Mouse (Mus musculus): Measurements from ENCODE around the gene Exosc1. TPM values are rescaled to one million over a fixed set of nuclear protein-coding genes. Genes with fewer than 3 reads are reported as not detected.

Gene Exosc1
- 15.5 TPM for polyA plus RNA-seq (2014; fragmentation: Illumina TruSeq; extraction: RNeasy Lipid Tissue Mini Kit (QIAGEN cat#74804); ENCODE audit: low read depth, low replicate concordance)

GRCm38 (mm10) chr19:41933179-41934086 is at the start of gene Exosc1, which contains the start of gene Zdhhc16:
Exosc1 (minus strand) TSS chr19:41933423.
Zdhhc16 (plus strand) TSS chr19:41933480.

GRCm38 (mm10) chr19:41981595-41981927 is 48.3 kb upstream of the Exosc1 start, which contains the start of gene Ubtd1:
Ubtd1 (plus strand) TSS chr19:41981763.

GRCm38 (mm10) chr19:41980819-41981594 is 47.8 kb upstream of the Exosc1 start, which contains the start of gene Mms19:
Mms19 (minus strand) TSS chr19:41981157.

GRCm38 (mm10) chr19:41911178-41912073 is 21.8 kb downstream of the Exosc1 start, which contains the start of gene Pgam1:
Pgam1 (plus strand) TSS chr19:41911923.

GRCm38 (mm10) chr19:41895460-41896318 is 37.5 kb downstream of the Exosc1 start, which contains the start of gene Rrp12:
Rrp12 (minus strand) TSS chr19:41896173.

Other genes starting within 250 kb of the Exosc1 start
- not detected for gene Slit1, start 189.8 kb downstream of the Exosc1 start, polyA plus RNA-seq (2014; fragmentation: Illumina TruSeq; extraction: RNeasy Lipid Tissue Mini Kit (QIAGEN cat#74804); ENCODE audit: low read depth, low replicate concordance)
- 1.5 TPM for gene Arhgap19, start 131.4 kb downstream of the Exosc1 start, polyA plus RNA-seq (2014; fragmentation: Illumina TruSeq; extraction: RNeasy Lipid Tissue Mini Kit (QIAGEN cat#74804); ENCODE audit: low read depth, low replicate concordance)
- gene Frat1, start 103.5 kb downstream of the Exosc1 start, polyA plus RNA-seq (2014; fragmentation: Illumina TruSeq; extraction: RNeasy Lipid Tissue Mini Kit (QIAGEN cat#74804); ENCODE audit: low read depth, low replicate concordance), result 1.6 TPM
- 1.5 TPM for gene Frat2, start 85.3 kb downstream of the Exosc1 start, polyA plus RNA-seq (2014; fragmentation: Illumina TruSeq; extraction: RNeasy Lipid Tissue Mini Kit (QIAGEN cat#74804); ENCODE audit: low read depth, low replicate concordance)
- 0.29 TPM for gene Rrp12, start 37.2 kb downstream of the Exosc1 start, polyA plus RNA-seq (2014; fragmentation: Illumina TruSeq; extraction: RNeasy Lipid Tissue Mini Kit (QIAGEN cat#74804); ENCODE audit: low read depth, low replicate concordance)
- gene Pgam1, start 21.5 kb downstream of the Exosc1 start, polyA plus RNA-seq (2014; fragmentation: Illumina TruSeq; extraction: RNeasy Lipid Tissue Mini Kit (QIAGEN cat#74804); ENCODE audit: low read depth, low replicate concordance), result 150 TPM
- gene Zdhhc16, start 57 bp upstream of the Exosc1 start, polyA plus RNA-seq (2014; fragmentation: Illumina TruSeq; extraction: RNeasy Lipid Tissue Mini Kit (QIAGEN cat#74804); ENCODE audit: low read depth, low replicate concordance), result 15.2 TPM
- 7.8 TPM for gene Mms19, start 47.7 kb upstream of the Exosc1 start, polyA plus RNA-seq (2014; fragmentation: Illumina TruSeq; extraction: RNeasy Lipid Tissue Mini Kit (QIAGEN cat#74804); ENCODE audit: low read depth, low replicate concordance)
- not detected for gene Ubtd1, start 48.3 kb upstream of the Exosc1 start, polyA plus RNA-seq (2014; fragmentation: Illumina TruSeq; extraction: RNeasy Lipid Tissue Mini Kit (QIAGEN cat#74804); ENCODE audit: low read depth, low replicate concordance)
- not detected for gene Ankrd2, start 102.6 kb upstream of the Exosc1 start, polyA plus RNA-seq (2014; fragmentation: Illumina TruSeq; extraction: RNeasy Lipid Tissue Mini Kit (QIAGEN cat#74804); ENCODE audit: low read depth, low replicate concordance)
- 65.6 TPM for gene Hoga1, start 112.2 kb upstream of the Exosc1 start, polyA plus RNA-seq (2014; fragmentation: Illumina TruSeq; extraction: RNeasy Lipid Tissue Mini Kit (QIAGEN cat#74804); ENCODE audit: low read depth, low replicate concordance)
- gene 4933411K16Rik, start 118.8 kb upstream of the Exosc1 start, polyA plus RNA-seq (2014; fragmentation: Illumina TruSeq; extraction: RNeasy Lipid Tissue Mini Kit (QIAGEN cat#74804); ENCODE audit: low read depth, low replicate concordance), result 0.66 TPM
- not detected for gene Morn4, start 152.9 kb upstream of the Exosc1 start, polyA plus RNA-seq (2014; fragmentation: Illumina TruSeq; extraction: RNeasy Lipid Tissue Mini Kit (QIAGEN cat#74804); ENCODE audit: low read depth, low replicate concordance)
- 10.1 TPM for gene Pi4k2a, start 157.0 kb upstream of the Exosc1 start, polyA plus RNA-seq (2014; fragmentation: Illumina TruSeq; extraction: RNeasy Lipid Tissue Mini Kit (QIAGEN cat#74804); ENCODE audit: low read depth, low replicate concordance)
- 5.4 TPM for gene Avpi1, start 195.6 kb upstream of the Exosc1 start, polyA plus RNA-seq (2014; fragmentation: Illumina TruSeq; extraction: RNeasy Lipid Tissue Mini Kit (QIAGEN cat#74804); ENCODE audit: low read depth, low replicate concordance)
- gene Marveld1, start 214.0 kb upstream of the Exosc1 start, polyA plus RNA-seq (2014; fragmentation: Illumina TruSeq; extraction: RNeasy Lipid Tissue Mini Kit (QIAGEN cat#74804); ENCODE audit: low read depth, low replicate concordance), result 7.2 TPM
- 4.3 TPM for gene Zfyve27, start 230.5 kb upstream of the Exosc1 start, polyA plus RNA-seq (2014; fragmentation: Illumina TruSeq; extraction: RNeasy Lipid Tissue Mini Kit (QIAGEN cat#74804); ENCODE audit: low read depth, low replicate concordance)

All from liver, adult 10 weeks (tissue).